Mouse (Mus musculus) hindbrain, embryonic 10.5 days (tissue): Measurements from ENCODE around the gene D330045A20Rik. TPM values are rescaled to one million over a fixed set of nuclear protein-coding genes. Genes with fewer than 3 reads are reported as not detected.
A peak's percentile ranks its signal among the peaks of the same experiment; 100 is the strongest.
"Not testable (repeated sequence)": the region's sequence is repeated elsewhere in the genome, so short reads cannot be mapped to it uniquely, and the experiment has no call there.

Experiments used
- DNase-seq: peaks from one replicate; pipeline ENCODE4 v3.0.0-alpha.2; 2017; ENCODE audit warnings: low spot score
- H3K27ac ChIP-seq: fragments of 300-500 bp; sonication (generic); 2 replicates; pipeline ENCODE4 v1.5.1; 2016; ENCODE audit warnings: mild to moderate bottlenecking, moderate library complexity
- H3K27me3 ChIP-seq: fragments of 300-500 bp; sonication (generic); 2 replicates; pipeline ENCODE4 v1.6.1; 2016; ENCODE audit warnings: mild to moderate bottlenecking; ENCODE audit not compliant: poor library complexity, insufficient read depth, severe bottlenecking
- H3K36me3 ChIP-seq: fragments of 300-500 bp; sonication (generic); 2 replicates; pipeline ENCODE4 v1.6.1; 2016; ENCODE audit warnings: mild to moderate bottlenecking, moderate library complexity
- H3K4me1 ChIP-seq: fragments of 300-500 bp; sonication (generic); replicated peaks from 2 replicates; pipeline ENCODE4 v1.6.1; 2016; ENCODE audit warnings: mild to moderate bottlenecking
- H3K4me3 ChIP-seq: fragments of 300-500 bp; sonication (generic); 2 replicates; pipeline ENCODE4 v1.5.1; 2016; ENCODE audit warnings: mild to moderate bottlenecking, moderate library complexity
- H3K9me3 ChIP-seq: fragments of 300-500 bp; sonication (generic); 2 replicates; pipeline ENCODE4 v1.6.1; 2016; ENCODE audit warnings: mild to moderate bottlenecking, moderate library complexity
- WGBS: fragments of 180-500 bp; shearing (Covaris S2); methylation state at CpG from one replicate; pipeline ENCODE4 v1.1.7; 2016; 5-methylcytosine and 5-hydroxymethylcytosine counted together
- polyA plus RNA-seq: library from polyadenylated mRNA; unstranded; fragments of >200 nt; fragmentation: Nextera tagmentation; extraction: Ambion mirVana; gene quantifications from 2 replicates; pipeline ENCODE4 v1.2.1, GENCODE M21; 2016

Gene D330045A20Rik
- 2.5 and 2.7 TPM in 2 replicates for polyA plus RNA-seq

DNA sequence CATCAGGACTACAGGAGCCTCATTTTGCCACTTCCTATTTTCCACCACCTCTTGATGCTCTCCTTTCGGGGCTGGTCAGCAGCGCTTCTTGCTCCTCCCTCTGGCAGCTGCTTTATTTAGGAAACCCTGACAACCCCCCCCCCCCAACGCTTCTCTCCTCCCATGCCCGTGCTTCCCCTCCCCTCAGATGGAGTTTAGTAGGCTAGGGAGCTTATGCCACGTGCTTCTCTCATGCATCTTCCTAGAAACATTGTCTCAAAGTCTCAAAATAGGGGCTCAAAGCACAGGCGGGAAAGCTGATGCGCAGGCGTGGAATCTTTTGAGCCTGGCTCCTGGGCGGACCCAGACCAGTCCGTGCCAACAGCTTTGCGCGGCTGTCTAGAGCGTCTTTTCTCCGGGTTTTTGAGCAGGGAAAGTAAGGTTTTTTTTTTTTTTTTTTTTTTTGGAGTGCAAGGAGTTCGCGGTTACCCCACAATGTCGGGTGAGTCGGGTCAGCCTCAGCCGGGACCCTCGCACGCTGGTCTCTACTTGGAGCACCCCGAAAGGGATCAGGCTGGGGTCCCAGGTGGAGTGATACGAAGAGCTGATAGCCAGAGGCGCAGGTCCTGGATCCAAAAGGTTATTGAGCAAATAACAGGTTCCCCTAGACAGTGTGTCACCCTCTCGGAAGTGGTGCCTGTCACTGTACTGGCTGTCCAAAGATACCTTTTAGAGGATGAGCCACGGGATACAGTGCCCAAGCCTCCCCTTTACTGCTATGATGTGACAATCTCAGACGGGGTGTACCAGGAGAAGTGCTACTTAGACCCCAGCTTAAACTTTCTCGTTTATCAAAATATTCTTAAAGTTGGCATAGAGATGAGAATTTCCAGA is at the start of gene D330045A20Rik:
TSS of gene D330045A20Rik (plus strand) at position 346 of the 873 bp plus-strand sequence.
- Histone ChIP-seq H3K4me1 (no peaks in the 10 kb centered on the region), H3K9me3 (no peaks in the 10 kb centered on the region), H3K27ac (no peak within 1 kb of the TSS; the same call in 1 of the 2 replicates), H3K4me3 (peak within 1 kb of the TSS; percentile 45), H3K27me3 (peaks cover 26% of the 10 kb centered on the region), H3K36me3 (no peaks in the 10 kb centered on the region)
- 28% methylated on average over 28 of the region's 28 CpGs for WGBS
- DNase-seq = peak; percentile 53

DNA sequence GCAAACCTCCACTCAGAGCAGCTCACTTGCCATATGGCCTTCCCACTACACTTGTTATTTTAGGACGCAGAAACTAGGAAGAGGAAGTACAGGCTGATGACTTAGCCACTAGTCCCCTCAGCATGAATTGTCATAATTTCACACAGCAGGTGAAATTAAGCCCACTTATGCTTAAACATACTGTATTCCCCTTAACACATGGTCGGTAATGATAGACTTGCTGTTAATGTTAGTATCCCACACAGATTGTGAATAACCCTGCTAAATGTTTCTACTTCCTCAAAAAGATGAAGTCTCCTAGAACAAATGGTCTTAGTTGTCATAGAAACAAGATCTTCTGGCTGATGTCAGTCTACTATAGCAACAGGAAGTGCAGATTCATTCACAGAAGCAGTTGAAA is 47.6 kb upstream of the D330045A20Rik start:
- 76% methylated on average over 2 of the region's 2 CpGs for WGBS
- no peaks in the 10 kb centered on the region for H3K36me3 ChIP-seq

DNA sequence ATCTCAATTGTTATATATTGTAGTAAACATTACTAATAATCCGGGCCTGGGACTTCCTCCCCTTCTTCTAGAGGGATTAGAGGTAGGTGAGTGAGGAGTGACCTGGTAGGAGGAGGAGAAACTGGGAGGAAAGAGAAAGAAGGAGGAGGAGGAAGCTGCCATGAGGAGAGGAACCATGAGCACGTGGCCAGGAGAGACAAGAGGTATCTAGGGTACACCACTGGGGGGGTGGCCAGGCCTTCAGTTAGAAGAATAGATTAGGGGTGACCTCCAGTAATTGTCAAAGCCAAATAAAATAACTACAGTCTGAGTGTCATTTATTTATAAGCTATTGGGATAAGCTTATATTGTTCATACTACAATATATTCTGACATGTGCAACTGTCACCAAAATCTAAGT is 45.0 kb upstream of the D330045A20Rik start:
- no peaks in the 10 kb centered on the region for H3K36me3 ChIP-seq
- H3K27me3 ChIP-seq = peaks cover 13% of the 10 kb centered on the region; the same call in 1 of the 2 replicates
- no peak for DNase-seq
- WGBS = 58% methylated on average over 2 of the region's 2 CpGs
- no peak overlapping the region for H3K4me3 ChIP-seq
- no peak overlapping the region for H3K27ac ChIP-seq
- H3K4me1 ChIP-seq = no peaks in the 10 kb centered on the region
- no peaks in the 10 kb centered on the region for H3K9me3 ChIP-seq

More for the DNA sequence above, 47.6 kb upstream of the D330045A20Rik start:
- DNase-seq = no peak
- H3K27me3 ChIP-seq = peaks cover 15% of the 10 kb centered on the region; the same call in 1 of the 2 replicates
- no peaks in the 10 kb centered on the region for H3K4me1 ChIP-seq
- no peak overlapping the region for H3K4me3 ChIP-seq
- no peak overlapping the region for H3K27ac ChIP-seq
- no peaks in the 10 kb centered on the region for H3K9me3 ChIP-seq

DNA sequence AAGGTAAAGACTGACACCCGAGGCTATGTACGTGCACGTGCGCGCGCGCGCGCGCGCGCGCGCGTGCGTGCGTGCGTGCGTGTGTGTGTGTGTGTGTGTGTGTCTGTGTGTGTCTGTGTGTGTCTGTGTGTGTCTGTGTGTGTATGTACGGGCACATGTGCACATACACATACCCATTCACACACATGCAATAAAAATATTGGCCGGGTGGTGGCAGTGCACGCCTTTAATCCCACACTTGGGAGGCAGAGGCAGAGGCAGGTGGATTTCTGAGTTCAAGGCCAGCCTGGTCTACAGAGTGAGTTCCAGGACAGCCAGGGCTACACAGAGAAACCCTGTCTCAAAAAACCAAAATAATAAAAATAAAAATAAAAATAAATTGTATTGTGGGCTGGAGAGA is 39.1 kb upstream of the D330045A20Rik start:
- not testable (repeated sequence) for H3K36me3 ChIP-seq, H3K27me3 ChIP-seq, H3K4me1 ChIP-seq, H3K27ac ChIP-seq, DNase-seq, H3K4me3 ChIP-seq, H3K9me3 ChIP-seq
- 93% methylated on average over 22 of the region's 22 CpGs for WGBS

DNA sequence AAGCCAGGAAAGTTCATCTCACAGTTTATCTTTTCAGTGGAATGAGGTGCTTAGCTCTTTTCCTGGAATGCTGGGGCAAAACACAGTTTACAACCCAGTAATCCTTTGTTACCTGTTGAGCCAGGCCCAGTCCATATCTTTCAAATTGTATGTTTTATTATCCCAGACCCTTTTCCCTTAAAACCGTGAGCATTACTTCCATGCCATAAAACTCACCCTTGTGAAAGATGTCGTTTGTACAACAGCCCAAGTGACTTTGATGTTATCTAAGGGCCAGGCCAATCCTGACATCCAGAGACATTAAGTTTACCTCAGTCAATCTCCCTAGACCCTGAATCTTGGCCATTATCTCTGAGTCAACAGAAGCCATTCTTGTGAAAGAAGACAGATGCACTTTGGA is 23.4 kb upstream of the D330045A20Rik start:
- Histone ChIP-seq H3K36me3 (no peaks in the 10 kb centered on the region), H3K27ac (no peak overlapping the region), H3K9me3 (no peaks in the 10 kb centered on the region), H3K4me3 (no peak overlapping the region), H3K4me1 (no peaks in the 10 kb centered on the region), H3K27me3 (no peaks in the 10 kb centered on the region)
- 73% methylated on average over 2 of the region's 2 CpGs for WGBS
- no peak for DNase-seq

GRCm38 (mm10) chrX:139482083-139482482 is 1.9 kb downstream of the D330045A20Rik start:
- Histone ChIP-seq H3K9me3 (no peaks in the 10 kb centered on the region), H3K4me3 (no peak overlapping the region), H3K27me3 (peaks cover 32% of the 10 kb centered on the region), H3K4me1 (no peaks in the 10 kb centered on the region), H3K36me3 (no peaks in the 10 kb centered on the region), H3K27ac (no peak overlapping the region)
- DNase-seq = no peak
- 67% methylated on average over 7 of the region's 7 CpGs for WGBS

DNA sequence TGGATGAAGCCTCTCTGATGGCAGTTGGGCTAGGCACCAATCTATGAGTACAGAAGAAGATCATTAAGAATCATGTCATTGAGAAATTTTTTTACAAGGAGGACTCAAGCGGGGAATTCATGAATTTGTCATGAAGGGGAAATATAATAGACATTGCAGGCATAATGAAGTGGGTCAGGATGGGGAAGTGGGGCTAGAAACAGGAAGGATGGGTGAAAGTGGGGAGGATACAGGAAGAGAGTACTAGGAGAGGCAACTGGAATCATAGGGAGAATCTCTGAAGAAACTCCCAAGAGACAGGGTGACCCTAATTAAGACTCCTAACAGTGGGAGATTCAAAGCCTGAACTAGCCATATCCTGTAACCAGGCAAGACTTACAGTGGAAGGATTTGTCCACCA is 4.8 kb downstream of the D330045A20Rik start:
- 76% methylated on average over 1 of the region's 1 CpGs for WGBS
- Histone ChIP-seq H3K4me1 (no peaks in the 10 kb centered on the region), H3K9me3 (no peaks in the 10 kb centered on the region), H3K36me3 (no peaks in the 10 kb centered on the region), H3K27me3 (peaks cover 28% of the 10 kb centered on the region), H3K4me3 (no peak overlapping the region), H3K27ac (no peak overlapping the region)
- DNase-seq = no peak

DNA sequence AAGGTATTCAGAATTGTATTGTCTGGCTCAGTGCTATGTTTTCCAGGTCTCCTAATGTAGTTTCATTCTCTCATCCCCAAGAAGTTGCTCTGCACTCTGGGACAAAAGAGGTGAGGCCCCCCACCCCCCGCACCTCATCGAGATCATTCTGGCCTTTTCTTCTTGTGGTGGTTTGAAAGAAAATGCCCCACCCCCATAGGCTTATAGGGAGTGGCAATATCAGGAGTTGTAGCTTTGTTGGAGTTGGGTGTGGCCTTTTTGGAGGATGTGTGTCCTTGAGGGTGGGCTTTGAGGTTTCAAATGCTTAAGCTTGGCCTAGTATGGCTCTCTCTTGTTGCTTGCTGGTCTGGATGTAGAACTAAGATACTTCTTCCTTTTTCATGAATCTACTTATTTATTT is 36.0 kb downstream of the D330045A20Rik start:
- no peak overlapping the region for H3K27ac ChIP-seq
- peaks cover 8% of the 10 kb centered on the region; the same call in 1 of the 2 replicates for H3K27me3 ChIP-seq
- H3K9me3 ChIP-seq = no peaks in the 10 kb centered on the region
- H3K4me3 ChIP-seq = no peak overlapping the region
- H3K4me1 ChIP-seq = no peaks in the 10 kb centered on the region
- DNase-seq = no peak
- 86% methylated on average over 2 of the region's 2 CpGs for WGBS
- no peaks in the 10 kb centered on the region for H3K36me3 ChIP-seq

DNA sequence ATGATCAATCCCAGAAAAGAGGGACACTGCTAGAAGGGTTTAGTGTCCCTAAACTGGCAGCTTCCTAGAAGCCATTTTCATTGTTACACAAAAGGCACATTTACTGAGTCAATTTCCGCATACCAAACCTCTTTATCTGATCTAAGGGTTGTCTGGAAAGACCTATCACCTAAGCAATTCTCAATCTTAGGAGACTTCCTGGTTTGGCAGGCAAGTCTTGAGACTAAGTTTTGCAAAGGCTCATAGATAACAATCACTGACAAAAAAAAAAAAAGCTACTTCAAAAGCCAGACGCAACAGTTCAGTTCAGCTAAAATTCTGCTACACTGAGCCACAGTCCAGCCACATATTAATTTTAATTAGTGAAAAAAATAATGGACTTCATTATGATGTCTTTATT is 39.1 kb downstream of the D330045A20Rik start:
- Histone ChIP-seq H3K4me1 (no peaks in the 10 kb centered on the region), H3K36me3 (no peaks in the 10 kb centered on the region), H3K27me3 (peaks cover 8% of the 10 kb centered on the region; the same call in 1 of the 2 replicates), H3K27ac (no peak overlapping the region), H3K9me3 (no peaks in the 10 kb centered on the region), H3K4me3 (no peak overlapping the region)
- 88% methylated on average over 2 of the region's 2 CpGs for WGBS
- DNase-seq = no peak

- no peaks in the 10 kb centered on the region for H3K9me3 ChIP-seq
- H3K36me3 ChIP-seq = no peaks in the 10 kb centered on the region
- H3K27ac ChIP-seq = no peak overlapping the region
- 75% methylated on average over 5 of the region's 5 CpGs for WGBS
- no peak overlapping the region for H3K4me3 ChIP-seq
- DNase-seq = no peak
- H3K27me3 ChIP-seq = no peaks in the 10 kb centered on the region; the same call in none of the 2 replicates
- no peaks in the 10 kb centered on the region for H3K4me1 ChIP-seq
Measured at GRCm38 (mm10) chrX:139524303-139525091, 44.3 kb downstream of the D330045A20Rik start.

- 86% methylated on average over 2 of the region's 2 CpGs for WGBS
- peaks cover 5% of the 10 kb centered on the region for H3K27me3 ChIP-seq
- DNase-seq = no peak
- H3K9me3 ChIP-seq = no peaks in the 10 kb centered on the region
- no peaks in the 10 kb centered on the region for H3K36me3 ChIP-seq
- no peaks in the 10 kb centered on the region for H3K4me1 ChIP-seq
- no peak overlapping the region for H3K27ac ChIP-seq
- no peak overlapping the region for H3K4me3 ChIP-seq
Measured at GRCm38 (mm10) chrX:139525724-139526123, 45.6 kb downstream of the D330045A20Rik start.

GRCm38 (mm10) chrX:139526984-139527383 is 46.8 kb downstream of the D330045A20Rik start:
- Histone ChIP-seq H3K4me1 (no peaks in the 10 kb centered on the region), H3K9me3 (no peaks in the 10 kb centered on the region), H3K27me3 (peaks cover 5% of the 10 kb centered on the region), H3K4me3 (no peak overlapping the region), H3K36me3 (no peaks in the 10 kb centered on the region), H3K27ac (no peak overlapping the region)
- no peak for DNase-seq
- 81% methylated on average over 4 of the region's 4 CpGs for WGBS

DNA sequence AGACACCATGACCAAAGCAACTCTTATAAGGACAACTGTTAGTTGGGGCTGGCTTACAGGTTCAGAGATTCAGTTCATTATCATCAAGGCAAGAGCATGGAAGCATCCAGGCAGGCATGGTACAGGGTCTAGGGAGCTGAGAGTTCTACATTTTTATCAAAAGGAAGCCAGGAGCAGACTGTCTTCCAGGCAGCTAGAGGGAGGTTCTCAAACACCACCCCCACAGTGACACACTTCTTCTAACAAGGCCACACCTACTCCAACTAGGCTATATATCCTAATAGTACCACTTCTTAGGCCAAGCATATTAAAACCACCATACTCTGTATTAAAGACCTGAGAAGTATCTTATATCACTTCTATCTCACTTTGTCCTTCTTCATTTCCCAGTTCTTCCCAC is 49.5 kb downstream of the D330045A20Rik start:
- H3K27ac ChIP-seq = no peak overlapping the region
- peaks cover 13% of the 10 kb centered on the region for H3K27me3 ChIP-seq
- H3K36me3 ChIP-seq = no peaks in the 10 kb centered on the region

More for the DNA sequence above, 49.5 kb downstream of the D330045A20Rik start:
- Histone ChIP-seq H3K9me3 (no peaks in the 10 kb centered on the region), H3K4me1 (no peaks in the 10 kb centered on the region), H3K4me3 (no peak overlapping the region)
- no peak for DNase-seq
